In the genomic region with DNA sequence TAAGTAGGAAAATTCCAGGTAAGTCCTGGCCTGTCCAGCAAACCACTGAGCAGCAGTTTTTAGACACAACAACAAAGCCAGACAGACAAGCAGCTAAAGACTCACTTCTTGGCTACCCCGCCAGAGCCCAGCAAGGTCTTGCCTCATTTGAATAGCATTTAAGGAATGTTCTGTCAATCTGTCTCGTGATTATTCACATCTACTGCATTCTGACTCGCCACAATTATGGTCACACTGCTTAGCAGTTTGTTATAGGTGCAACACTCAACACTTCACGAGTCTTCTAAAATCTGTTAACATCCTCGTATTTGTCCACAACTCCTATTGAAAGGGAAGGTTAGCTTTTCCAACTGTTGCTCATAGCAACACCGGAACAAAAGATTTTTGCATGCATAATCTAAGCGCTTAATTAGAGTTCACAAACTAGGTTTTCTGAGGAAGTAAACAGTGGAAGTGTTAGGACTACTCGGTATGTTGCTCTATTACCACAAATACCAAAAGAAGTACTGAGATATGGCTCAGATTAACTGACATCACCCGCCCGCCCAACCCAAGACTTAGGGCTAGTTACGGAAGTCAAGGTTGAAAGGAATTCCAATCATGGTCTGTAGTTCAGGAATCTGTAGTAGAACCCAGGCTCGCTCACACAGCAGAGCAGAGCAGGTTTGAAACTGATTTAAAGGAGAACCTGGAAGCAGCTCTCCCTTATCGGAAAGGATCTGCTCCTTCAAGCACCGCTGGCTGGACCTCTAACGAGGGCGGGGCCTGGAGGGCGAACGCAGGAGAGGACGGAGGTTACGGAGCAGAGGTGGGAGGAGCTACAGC, we compare ENCODE assay signal across 9 mouse cellular contexts. TPM values are rescaled to one million over a fixed set of nuclear protein-coding genes. Genes with fewer than 3 reads are reported as not detected.
DNase-seq lines count a peak whose midpoint lies in the region; ATAC-seq and TF ChIP-seq lines count a peak whose summit lies in the region.
"Had no signal": no experiment of that assay in that cellular context is flagged by ENCODE, and none has a peak within 500 bp of the region (broad histone marks: within the 10 kb centered on the region; RNA-seq: fewer than 3 reads in every experiment).

No protein-coding gene starts in this region.

- DNase-seq in R1 (ENCODE audit: low read depth, low spot score) = peak; percentile 92
- DNase-seq in embryo, embryonic 10 days (ENCODE audit: low spot score) = peak; percentile 84
- peak; percentile 59 for DNase-seq in gonadal fat pad, adult 2 months (ENCODE audit: low read depth)
- DNase-seq in lung, adult 18-20 months = peak; percentile 81 to 87
- DNase-seq in right cerebral cortex, postnatal 25 days = no peak
- no peak for DNase-seq in frontal cortex, postnatal 36 days (ENCODE audit: low spot score in 2 of 2)

- peak overlapping the region; percentile 40 for H3K4me3 ChIP-seq in intestine, embryonic 16.5 days (ENCODE audit: low read length)
- peak overlapping the region; percentile 33 for H3K4me3 ChIP-seq in olfactory bulb, adult 2 months (ENCODE audit: insufficient read depth, low read depth, low read length)
- H3K4me3 ChIP-seq: erythroblast, embryonic 14.5 days had no signal

- no peaks in the 10 kb centered on the region for H3K9me3 ChIP-seq in intestine, embryonic 16.5 days (ENCODE audit: control insufficient read depth, low read length)

- H3K4me2 ChIP-seq in intestine, embryonic 16.5 days (ENCODE audit: low read depth, low read length) = peak overlapping the region; percentile 57

- ATAC-seq in intestine, embryonic 16.5 days = peak; percentile 88

- TF ChIP-seq POLR2A in olfactory bulb, adult 2 months (IDR thresholded peaks at IDR 0.05; ENCODE audit: insufficient read depth, low read depth, low read length) = no peak

- 32% methylated on average over 20 of the region's 20 CpGs for WGBS in intestine, embryonic 16.5 days
- WGBS in olfactory bulb, adult 2 months = 21% methylated on average over 20 of the region's 20 CpGs

- peak overlapping the region; percentile 43; the same call in 1 of the 2 replicates for H3K9ac ChIP-seq in intestine, embryonic 16.5 days (ENCODE audit: low read depth, low read length)

- H3K4me1 ChIP-seq in intestine, embryonic 16.5 days (ENCODE audit: control insufficient read depth, insufficient read depth, low read length) = 0 out of 2 replicates have a peak, but pooled peaks cover 6% of the 10 kb centered on the region
- peaks cover 5% of the 10 kb centered on the region for H3K4me1 ChIP-seq in olfactory bulb, adult 2 months (ENCODE audit: control insufficient read depth, insufficient read depth, low read length)

- H3K27me3 ChIP-seq in intestine, embryonic 16.5 days (replicated peaks; ENCODE audit: control insufficient read depth, insufficient read depth, low read length) = no peaks in the 10 kb centered on the region

- H3K36me3 ChIP-seq in intestine, embryonic 16.5 days (ENCODE audit: control insufficient read depth, insufficient read depth, low read length) = 0 out of 2 replicates have a peak, but pooled peaks cover 2% of the 10 kb centered on the region

- H3K27ac ChIP-seq in intestine, embryonic 16.5 days (ENCODE audit: low read length) = no peak overlapping the region
- H3K27ac ChIP-seq in olfactory bulb, adult 2 months (ENCODE audit: insufficient read depth, low read depth, low read length) = no peak overlapping the region

- no peak for TF ChIP-seq CTCF in olfactory bulb, adult 2 months (IDR thresholded peaks at IDR 0.05; ENCODE audit: insufficient read depth, low read depth, low read length)

RNA-seq across cellular contexts. Expression of gene Wwc2, which starts 16.4 kb away (rescaled TPM):
- polyA plus RNA-seq in gonadal fat pad, adult 2 months (2012; rRNA removed) = 9.1 and 9.7 TPM in 2 replicates
- polyA plus RNA-seq in intestine, embryonic 16.5 days (2015; fragmentation: Nextera tagmentation; extraction: Ambion mirVana) = 5.6 and 7.0 TPM in 2 replicates
- polyA plus RNA-seq in olfactory bulb, adult 2 months (2012; ENCODE audit: insufficient read depth, insufficient read length, low replicate concordance, missing spikeins) = not detected in 2 replicates

Comparison
In these comparisons a context has a peak if more than half of its experiments do, and no peak if none do; other contexts are left out.
1. DNase-seq: peak in R1 (single experiment), embryo, embryonic 10 days (single experiment), gonadal fat pad, adult 2 months (single experiment) and lung, adult 18-20 months (2 of 2); none in right cerebral cortex, postnatal 25 days (single experiment) and frontal cortex, postnatal 36 days (0 of 2).